Mouse (Mus musculus) CH12.LX (cell line): ENCODE data around the gene Ern1. TPM values are rescaled to one million over a fixed set of nuclear protein-coding genes. Genes with fewer than 3 reads are reported as not detected.

ENCODE experiments used
- DNase-seq: peaks from one replicate; pipeline ENCODE4 v3.0.0-alpha.2; 2013; ENCODE audit errors: extremely low read depth
- H3K27ac ChIP-seq: 2 replicates; pipeline ENCODE4 v1.5.1; 2012; ENCODE audit warnings: low read depth, mild to moderate bottlenecking, control low read depth, moderate library complexity; ENCODE audit not compliant: insufficient read depth
- H3K27me3 ChIP-seq: replicated peaks from 2 replicates; pipeline ENCODE3; 2012; ENCODE audit warnings: inconsistent platforms
- H3K36me3 ChIP-seq, 2 experiments: replicated peaks in 1 of 2; 2 replicates each; pipeline versions ENCODE3 to v1.6.1; 2012; ENCODE audit warnings: inconsistent platforms in 1 of 2, low read length in 1 of 2, mild to moderate bottlenecking in 1 of 2, mixed read lengths in 1 of 2, moderate library complexity in 1 of 2; ENCODE audit not compliant: control insufficient read depth in 1 of 2, insufficient read depth in 1 of 2
- H3K4me1 ChIP-seq, 2 experiments: 2 replicates each; pipeline ENCODE4 v1.6.1; 2012; ENCODE audit warnings: inconsistent platforms in 1 of 2, moderate library complexity in 1 of 2; ENCODE audit not compliant: insufficient read depth in 2 of 2, control insufficient read depth in 1 of 2
- H3K4me2 ChIP-seq: 2 replicates; pipeline ENCODE4 v1.6.1; 2012; ENCODE audit warnings: low read depth, mild to moderate bottlenecking, control low read depth; ENCODE audit not compliant: poor library complexity, insufficient read depth, severe bottlenecking
- H3K4me3 ChIP-seq, 3 experiments: fragments of 150-350 bp in 1 of 3; sonication (generic) in 1 of 3; replicated peaks in 1 of 3; 2 replicates each; pipeline versions ENCODE3 to v1.5.1; 2011 to 2012; ENCODE audit warnings: low read depth in 2 of 3, low read length in 2 of 3, mild to moderate bottlenecking in 2 of 3, moderate library complexity in 2 of 3, control low read depth in 1 of 3, improper control_type of control experiment in 1 of 3, inconsistent platforms in 1 of 3, mixed read lengths in 1 of 3; ENCODE audit not compliant: poor library complexity in 1 of 3
- H3K79me2 ChIP-seq: replicated peaks from 2 replicates; pipeline ENCODE4 v1.6.1; 2012; ENCODE audit warnings: mild to moderate bottlenecking, moderate library complexity; ENCODE audit not compliant: control insufficient read depth, poor library complexity, insufficient read depth, severe bottlenecking; ENCODE audit errors: extremely low read depth
- H3K9ac ChIP-seq: 2 replicates; pipeline ENCODE4 v1.6.1; 2012; ENCODE audit warnings: low read depth, mild to moderate bottlenecking, control low read depth, moderate library complexity; ENCODE audit not compliant: insufficient read depth
- H3K9me3 ChIP-seq: replicated peaks from 2 replicates; pipeline ENCODE3; 2012; ENCODE audit warnings: low read length, inconsistent platforms, mixed read lengths
- CHD1 ChIP-seq: IDR thresholded peaks from 2 replicates; pipeline ENCODE4 v1.6.1; 2012; ENCODE audit warnings: low read depth, low read length, improper control_type of control experiment, inconsistent platforms
- CHD2 ChIP-seq: IDR thresholded peaks from 2 replicates; pipeline ENCODE4 v1.6.1; 2011; ENCODE audit warnings: low read length, improper control_type of control experiment
- CTCF ChIP-seq, 2 experiments: IDR thresholded peaks in 1 of 2; conservative IDR thresholded peaks in 1 of 2; 2 replicates each; pipeline ENCODE4 v1.5.1; 2011 to 2012; ENCODE audit warnings: low read depth in 2 of 2, low read length in 2 of 2, improper control_type of control experiment in 1 of 2, inconsistent platforms in 1 of 2, mild to moderate bottlenecking in 1 of 2, moderate library complexity in 1 of 2
- ELF1 ChIP-seq: IDR thresholded peaks from 2 replicates; pipeline ENCODE4 v1.6.1; 2014; ENCODE audit warnings: low read depth, mild to moderate bottlenecking, inconsistent platforms, low read length, improper control_type of control experiment
- EP300 ChIP-seq: IDR thresholded peaks from 2 replicates; pipeline ENCODE4 v1.6.1; 2011; ENCODE audit warnings: low read length, improper control_type of control experiment
- ETS1 ChIP-seq: conservative IDR thresholded peaks from 2 replicates; pipeline ENCODE4 v1.6.1; 2012; ENCODE audit warnings: low read depth, mild to moderate bottlenecking, inconsistent platforms, low read length, improper control_type of control experiment, moderate library complexity
- IRF4 ChIP-seq: IDR thresholded peaks from 2 replicates; pipeline ENCODE4 v1.6.1; 2014; ENCODE audit warnings: low read depth, mild to moderate bottlenecking, inconsistent platforms, low read length, improper control_type of control experiment
- JUND ChIP-seq: conservative IDR thresholded peaks from 2 replicates; pipeline ENCODE4 v1.6.1; 2011; ENCODE audit warnings: low read depth, low read length, improper control_type of control experiment
- KAT2A ChIP-seq: IDR thresholded peaks from 2 replicates; pipeline ENCODE4 v1.6.1; 2012; ENCODE audit warnings: low read length, improper control_type of control experiment, inconsistent platforms; ENCODE audit not compliant: insufficient replicate concordance
- MAFK ChIP-seq: IDR thresholded peaks from 2 replicates; pipeline ENCODE4 v1.6.1; 2011; ENCODE audit warnings: low read length, improper control_type of control experiment; ENCODE audit not compliant: insufficient replicate concordance
- MAZ ChIP-seq: IDR thresholded peaks from 2 replicates; pipeline ENCODE4 v1.6.1; 2012; ENCODE audit warnings: low read depth, mild to moderate bottlenecking, inconsistent platforms, low read length, improper control_type of control experiment, moderate library complexity
- MEF2A ChIP-seq: IDR thresholded peaks from 2 replicates; pipeline ENCODE4 v1.6.1; 2014; ENCODE audit warnings: low read depth, mild to moderate bottlenecking, inconsistent platforms, low read length, improper control_type of control experiment, borderline replicate concordance
- MYC ChIP-seq: IDR thresholded peaks from 2 replicates; pipeline ENCODE4 v1.6.1; 2011; ENCODE audit warnings: low read depth, mild to moderate bottlenecking, improper control_type of control experiment, low read length
- PAX5 ChIP-seq: IDR thresholded peaks from 2 replicates; pipeline ENCODE4 v1.6.1; 2012; ENCODE audit warnings: low read length, inconsistent platforms, mixed read lengths
- RAD21 ChIP-seq: IDR thresholded peaks from 2 replicates; pipeline ENCODE4 v1.6.1; 2011; ENCODE audit warnings: low read depth, mild to moderate bottlenecking, low read length, improper control_type of control experiment, moderate library complexity
- RCOR1 ChIP-seq: conservative IDR thresholded peaks from 2 replicates; pipeline ENCODE4 v1.6.1; 2012; ENCODE audit warnings: low read depth, mild to moderate bottlenecking, inconsistent platforms, low read length, improper control_type of control experiment
- SIN3A ChIP-seq: IDR thresholded peaks from 2 replicates; pipeline ENCODE4 v1.6.1; 2012; ENCODE audit warnings: low read length, improper control_type of control experiment, inconsistent platforms
- SMC3 ChIP-seq: IDR thresholded peaks from 2 replicates; pipeline ENCODE4 v1.6.1; 2011; ENCODE audit warnings: low read depth, low read length, improper control_type of control experiment
- TCF12 ChIP-seq: IDR thresholded peaks from 2 replicates; pipeline ENCODE4 v1.6.1; 2014; ENCODE audit warnings: low read depth, mild to moderate bottlenecking, inconsistent platforms, low read length, improper control_type of control experiment
- UBTF ChIP-seq: IDR thresholded peaks from 2 replicates; pipeline ENCODE4 v1.6.1; 2012; ENCODE audit warnings: low read depth, mild to moderate bottlenecking, inconsistent platforms, low read length, improper control_type of control experiment, moderate library complexity
- USF1 ChIP-seq: IDR thresholded peaks from 2 replicates; pipeline ENCODE4 v1.6.1; 2014; ENCODE audit warnings: low read depth, mild to moderate bottlenecking, inconsistent platforms, low read length, improper control_type of control experiment
- ZC3H11A ChIP-seq: IDR thresholded peaks from 2 replicates; pipeline ENCODE4 v1.6.1; 2012; ENCODE audit warnings: low read depth, mild to moderate bottlenecking, inconsistent platforms, low read length, improper control_type of control experiment
- ZNF384 ChIP-seq: IDR thresholded peaks from 2 replicates; pipeline ENCODE4 v1.6.1; 2012; ENCODE audit warnings: low read depth, low read length, improper control_type of control experiment, inconsistent platforms
- dilution Hi-C: fragments of 300-500 bp; cut with MboI; formaldehyde crosslinking; loops from 2 replicates; pipeline ENCODE4 v1.14.3; 2020; ENCODE audit warnings: low sequenced_read_pairs; ENCODE audit not compliant: extremely low pct_unique_long_range_greater_than_20kb, extremely low pct_ligation_motif_present
- in situ Hi-C: fragments of 300-500 bp; cut with MboI; formaldehyde crosslinking; loops from 3 replicates; pipeline ENCODE4 v1.14.3; 2019; ENCODE audit warnings: low sequenced_read_pairs, low pct_ligation_motif_present, low pct_unique_long_range_greater_than_20kb, mixed read lengths
- polyA plus RNA-seq: library from polyadenylated mRNA; unstranded; fragments of >175 nt; gene quantifications from 2 replicates; pipeline ENCODE4 v1.2.1, GENCODE M21; 2012; ENCODE audit warnings: low read depth; ENCODE audit not compliant: insufficient read length
- total RNA-seq, 2 experiments: library from RNA; depleted of rRNA; stranded (reverse); fragments of 300-350 nt in 1 of 2; fragments of >200 nt in 1 of 2; gene quantifications; 2 replicates each; pipeline ENCODE4 v1.2.3; 2012 to 2014

Gene Ern1
- total and polyA plus RNA-seq, 3 experiments = 3.0 to 21.7 (median 7.7) TPM

DNA sequence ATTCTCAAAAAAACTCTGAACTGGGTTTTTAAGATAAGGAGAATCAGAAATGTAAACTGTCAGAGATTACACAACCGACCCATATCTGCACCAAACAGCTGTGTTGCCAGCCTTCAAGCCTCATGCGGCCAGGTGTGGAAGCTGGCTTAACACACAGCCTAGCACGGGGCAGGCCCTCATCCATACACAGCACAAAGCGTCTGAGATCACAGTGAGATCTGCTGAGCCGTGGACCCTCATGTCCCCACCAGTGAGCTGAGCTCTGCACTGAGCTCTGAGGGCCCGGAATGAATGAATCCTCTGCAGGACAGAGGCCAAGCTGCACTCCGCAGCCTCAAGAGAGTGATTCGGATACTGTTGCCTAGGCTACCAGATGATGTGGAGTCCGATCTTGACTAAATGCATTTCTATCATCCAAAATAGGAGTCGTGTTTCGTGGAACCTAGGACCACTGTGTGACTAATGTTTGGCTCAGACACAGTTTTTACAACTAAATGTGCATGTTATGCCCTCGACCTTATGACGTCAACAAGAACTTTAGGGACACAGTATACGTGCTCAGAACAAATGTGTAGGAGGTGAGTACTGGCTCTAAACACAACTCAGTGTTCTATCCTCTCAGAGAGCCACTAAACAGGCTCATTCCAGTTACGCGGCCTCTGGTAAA is 27.6 kb upstream of the Ern1 start:
- no peak for DNase-seq
- H3K9me3 ChIP-seq = no peaks in the 10 kb centered on the region
- H3K4me3 ChIP-seq = no peak overlapping the region
- no peak overlapping the region for H3K9ac ChIP-seq
- dilution Hi-C loops = no loop called here
- no peak overlapping the region for H3K27ac ChIP-seq
- H3K36me3 ChIP-seq = peaks cover 0 to 15% of the 10 kb centered on the region in 2 experiments
- no peaks in the 10 kb centered on the region for H3K27me3 ChIP-seq
- TF ChIP-seq SIN3A (no peak), CHD1 (no peak), ETS1 (no peak), ZC3H11A (no peak), USF1 (no peak), UBTF (no peak), SMC3 (no peak), RCOR1 (no peak), CTCF (conservative IDR thresholded peaks at IDR 0.05 in 1 of 2, IDR thresholded peaks at IDR 0.05 in 1 of 2; ENCODE audit: low read depth in 2 of 2, low read length in 2 of 2) (no peak), EP300 (no peak), MEF2A (no peak), TCF12 (no peak), MAZ (no peak), ELF1 (no peak)
- no peaks in the 10 kb centered on the region for H3K79me2 ChIP-seq
- in situ Hi-C loops = loop anchor here (5.0 kb wide), 1 partner anchor 112 kb away; no protein-coding TSS in a partner anchor
- H3K4me1 ChIP-seq = peaks cover 0 to 5% of the 10 kb centered on the region in 2 experiments; a peak in 1 of 4 replicates
- H3K4me2 ChIP-seq = no peak overlapping the region

DNA sequence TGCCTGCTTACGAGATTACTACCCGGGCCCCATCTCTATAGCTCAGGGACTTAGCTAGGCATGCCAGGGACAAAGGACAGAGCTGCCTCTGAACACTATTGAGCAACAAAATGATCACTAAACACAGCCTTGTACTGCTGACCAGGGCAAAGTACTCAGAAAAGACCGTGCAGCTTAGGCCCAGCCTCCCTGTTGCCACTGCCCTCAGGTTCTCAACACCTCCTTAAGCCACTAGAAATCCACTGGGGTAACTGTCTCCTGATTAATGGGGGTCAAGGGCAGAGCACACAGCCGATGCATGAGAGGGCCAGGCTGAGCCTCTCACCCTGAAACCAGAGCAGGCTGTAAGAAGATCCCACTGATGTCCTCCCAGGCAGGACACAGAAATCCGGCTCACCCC is 26.8 kb upstream of the Ern1 start:
- H3K4me2 ChIP-seq = no peak overlapping the region
- TF ChIP-seq CHD2 (no peak), MAZ (no peak), ZNF384 (no peak), JUND (no peak), RCOR1 (no peak), MYC (no peak), KAT2A (no peak), ELF1 (no peak), RAD21 (no peak), ZC3H11A (no peak), IRF4 (no peak), TCF12 (no peak), USF1 (no peak), PAX5 (no peak), MAFK (no peak)
- TF ChIP-seq, all 38 proteins: peak for 0
- no peak overlapping the region for H3K4me3 ChIP-seq
- H3K27me3 ChIP-seq = no peaks in the 10 kb centered on the region
- H3K9me3 ChIP-seq = no peaks in the 10 kb centered on the region
- no peak overlapping the region for H3K27ac ChIP-seq
- no peak for DNase-seq
- H3K36me3 ChIP-seq = peaks cover 0 to 13% of the 10 kb centered on the region in 2 experiments
- dilution Hi-C loops = no loop called here
- no peak overlapping the region for H3K9ac ChIP-seq
- in situ Hi-C loops = no loop called here
- H3K79me2 ChIP-seq = no peaks in the 10 kb centered on the region
- H3K4me1 ChIP-seq = peaks cover 0 to 9% of the 10 kb centered on the region in 2 experiments; a peak in 1 of 4 replicates
